Mouse (Mus musculus) heart, postnatal 25 days (tissue): ENCODE data around the gene Zbtb39. TPM values are rescaled to one million over a fixed set of nuclear protein-coding genes. Genes with fewer than 3 reads are reported as not detected.
"Not testable (repeated sequence)": the region's sequence is repeated elsewhere in the genome, so short reads cannot be mapped to it uniquely, and the experiment has no call there.

Source experiments
- DNase-seq: peaks from one replicate; pipeline ENCODE4 v3.0.0; 2022; ENCODE audit warnings: low spot score
- intact Hi-C: fragments of 180-260 bp; cut with DNase I; formaldehyde crosslinking; loops from one replicate; pipeline ENCODE4 v1.15.1; 2025
- total RNA-seq, 2 experiments: library from RNA; stranded (reverse); gene quantifications; 2 replicates each; pipeline ENCODE4 v1.2.3; 2021

Zbtb39 gene
- total RNA-seq, 2 experiments from 2014 or later: 6.8 to 8.3 TPM

- no peak for DNase-seq
- intact Hi-C loops: no loop called here
Observed at GRCm38 (mm10) chr10:127766564-127766963, 27.2 kb downstream of the Zbtb39 start.

GRCm38 (mm10) chr10:127776011-127776410 lies 36.7 kb downstream of the Zbtb39 start, which contains the start of gene Rdh9:
Gene Rdh9 (plus strand): TSS chr10:127776386.
- intact Hi-C loops: no loop called here
- no peak for DNase-seq

- intact Hi-C loops, DNase-seq: not testable (repeated sequence)
Observed at GRCm38 (mm10) chr10:127782321-127782720, 43.0 kb downstream of the Zbtb39 start.

GRCm38 (mm10) chr10:127785411-127785810 lies 46.1 kb downstream of the Zbtb39 start:
- DNase-seq, intact Hi-C loops: not testable (repeated sequence)

Other genes starting within 250 kb of the Zbtb39 start
- gene Stac3, start 237.9 kb upstream of the Zbtb39 start, total RNA-seq: under 1 TPM; 0.22 to 0.70 TPM
- 10 to 100 TPM; 22.6 to 33.1 TPM for gene Ndufa4l2, start 224.6 kb upstream of the Zbtb39 start, total RNA-seq
- gene Shmt2, start 217.1 kb upstream of the Zbtb39 start, total RNA-seq: 10 to 100 TPM; 44.3 TPM
- gene Nxph4, start 205.0 kb upstream of the Zbtb39 start, total RNA-seq: under 1 TPM; 0.31 to 0.34 TPM
- 10 to 100 TPM; 70.7 to 90.2 TPM for gene Lrp1, start 118.4 kb upstream of the Zbtb39 start, total RNA-seq
- gene Stat6, start 96.6 kb upstream of the Zbtb39 start, total RNA-seq: 10 to 100 TPM; 45.3 to 47.6 TPM
- gene Nemp1, start 72.6 kb upstream of the Zbtb39 start, total RNA-seq: 1 to 10 TPM; 3.4 to 4.4 TPM
- 1 to 10 TPM; 5.6 to 7.0 TPM for gene Nab2, start 71.0 kb upstream of the Zbtb39 start, total RNA-seq
- gene Myo1a, start 34.4 kb upstream of the Zbtb39 start, total RNA-seq: under 1 TPM in 1 of 2 experiments, not detected in 1; 0.10 TPM
- gene Tac2, start 15.1 kb upstream of the Zbtb39 start, total RNA-seq: not detected
- 1 to 10 TPM; 3.4 to 3.8 TPM for gene Gpr182, start 12.2 kb downstream of the Zbtb39 start, total RNA-seq
- gene Rdh1, start 20.2 kb downstream of the Zbtb39 start, total RNA-seq: under 1 TPM in 1 of 2 experiments, not detected in 1; 0.08 TPM
- gene Rdh16f1, start 20.2 kb downstream of the Zbtb39 start, total RNA-seq: under 1 TPM in 1 of 2 experiments, not detected in 1; 0.20 TPM
- not detected for gene Rdh9, start 36.8 kb downstream of the Zbtb39 start, total RNA-seq
- not detected for gene Rdh16, start 61.6 kb downstream of the Zbtb39 start, total RNA-seq
- not detected for gene Rdh19, start 110.4 kb downstream of the Zbtb39 start, total RNA-seq
- not detected for gene Rdh16f2, start 126.9 kb downstream of the Zbtb39 start, total RNA-seq
- gene Rdh7, start 149.3 kb downstream of the Zbtb39 start, total RNA-seq: not detected
- gene Sdr9c7, start 159.0 kb downstream of the Zbtb39 start, total RNA-seq: not detected